Mouse (Mus musculus): ENCODE measurements at regions not wholly inside any gene's neighbourhood (a gene's known extent, or its start where the extent isn't known, plus 50 kb on each side); places are given as distances from the start of the nearest gene placed in this dataset.

- TF ChIP-seq EP300 (IDR thresholded peaks at IDR 0.05; ENCODE audit: low read depth) (no peak), CTCF (IDR thresholded peaks at IDR 0.05; ENCODE audit: low read depth) (no peak)
These were observed 241.1 kb upstream of the Kirrel3 start for GRCm38 (mm10) chr9:34244576-34244975.

Data from heart, postnatal 0 days (tissue).